Mouse (Mus musculus): ENCODE data around the gene Fli1. TPM values are rescaled to one million over a fixed set of nuclear protein-coding genes. Genes with fewer than 3 reads are reported as not detected.

Gene Fli1
- polyA plus RNA-seq, 1 experiment from 2014 or later: 8.7 TPM

- no peaks in the 10 kb centered on the region for H3K9me3 ChIP-seq
- ATAC-seq (ENCODE audit: low FRiP score, low read depth): no peak
- no peak overlapping the region for H3K27ac ChIP-seq (replicated peaks)
- WGBS: 65% methylated on average over 2 of the region's 2 CpGs
- no peak overlapping the region for H3K9ac ChIP-seq
- H3K4me2 ChIP-seq: no peak overlapping the region
- H3K27me3 ChIP-seq: peaks cover 20% of the 10 kb centered on the region
- H3K36me3 ChIP-seq: no peaks in the 10 kb centered on the region
- H3K4me3 ChIP-seq: no peak overlapping the region
- H3K4me1 ChIP-seq (replicated peaks): peaks cover 6% of the 10 kb centered on the region
These were observed 7.3 kb downstream of the Fli1 start for GRCm38 (mm10) chr9:32535201-32535955.

- ATAC-seq (ENCODE audit: low FRiP score, low read depth): no peak
- Histone ChIP-seq H3K27me3 (peaks cover 15% of the 10 kb centered on the region), H3K27ac (replicated peaks) (no peak overlapping the region), H3K9ac (no peak overlapping the region), H3K4me1 (replicated peaks) (no peaks in the 10 kb centered on the region), H3K4me2 (no peak overlapping the region), H3K4me3 (no peak overlapping the region), H3K9me3 (no peaks in the 10 kb centered on the region), H3K36me3 (no peaks in the 10 kb centered on the region)
- WGBS: 84% methylated on average over 11 of the region's 11 CpGs
These were observed 8.5 kb downstream of the Fli1 start for GRCm38 (mm10) chr9:32534025-32534615.

DNA sequence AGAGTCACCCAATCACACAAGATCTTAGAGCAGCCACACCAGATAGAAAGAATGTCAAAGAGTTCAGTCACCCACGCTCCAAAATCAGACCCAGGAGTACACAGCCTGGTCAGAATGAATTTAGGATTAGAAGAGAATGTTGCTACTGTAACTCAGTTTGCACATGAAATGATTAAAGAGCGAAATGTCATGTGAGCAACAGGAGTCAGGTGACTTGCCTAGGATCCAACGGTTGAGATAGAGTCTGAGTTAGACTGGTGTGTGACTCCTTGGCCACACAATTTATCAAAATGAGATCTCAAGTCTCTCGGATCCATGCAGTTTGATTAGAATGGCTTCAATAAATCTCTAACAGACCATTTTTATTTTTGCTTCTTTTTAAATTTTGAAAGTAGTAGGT is 11.1 kb downstream of the Fli1 start:
- Histone ChIP-seq H3K4me3 (no peak overlapping the region), H3K36me3 (no peaks in the 10 kb centered on the region), H3K27me3 (no peaks in the 10 kb centered on the region; the same call in 1 of the 2 replicates), H3K9me3 (no peaks in the 10 kb centered on the region), H3K4me1 (replicated peaks) (no peaks in the 10 kb centered on the region), H3K9ac (no peak overlapping the region), H3K27ac (replicated peaks) (no peak overlapping the region), H3K4me2 (no peak overlapping the region)
- ATAC-seq (ENCODE audit: low FRiP score, low read depth): no peak
- WGBS: 89% methylated on average over 4 of the region's 4 CpGs

DNA sequence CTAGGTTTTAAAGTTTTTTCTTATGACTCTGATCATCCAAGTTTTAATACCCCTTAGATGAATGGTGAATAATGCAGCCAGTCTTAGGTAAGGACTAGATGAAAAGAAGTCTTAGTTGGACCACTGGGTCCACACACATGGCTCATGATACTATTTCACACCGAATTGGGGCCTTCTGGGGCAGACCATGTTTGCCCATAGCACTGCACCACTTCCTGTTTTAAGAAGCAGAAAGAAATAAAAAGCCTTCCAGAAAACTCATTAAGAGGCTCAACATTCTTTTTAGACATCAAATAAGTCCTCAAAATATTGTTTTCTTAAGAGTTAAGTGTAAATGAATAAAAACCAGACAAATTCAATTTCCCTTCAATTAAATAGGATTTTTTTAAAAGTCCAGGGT is 11.7 kb downstream of the Fli1 start:
- Histone ChIP-seq H3K9ac (no peak overlapping the region), H3K36me3 (no peaks in the 10 kb centered on the region), H3K9me3 (no peaks in the 10 kb centered on the region), H3K27ac (replicated peaks) (no peak overlapping the region), H3K4me2 (no peak overlapping the region), H3K27me3 (no peaks in the 10 kb centered on the region; the same call in 1 of the 2 replicates), H3K4me3 (no peak overlapping the region), H3K4me1 (replicated peaks) (no peaks in the 10 kb centered on the region)
- 76% methylated on average over 1 of the region's 1 CpGs for WGBS
- ATAC-seq (ENCODE audit: low FRiP score, low read depth): no peak

DNA sequence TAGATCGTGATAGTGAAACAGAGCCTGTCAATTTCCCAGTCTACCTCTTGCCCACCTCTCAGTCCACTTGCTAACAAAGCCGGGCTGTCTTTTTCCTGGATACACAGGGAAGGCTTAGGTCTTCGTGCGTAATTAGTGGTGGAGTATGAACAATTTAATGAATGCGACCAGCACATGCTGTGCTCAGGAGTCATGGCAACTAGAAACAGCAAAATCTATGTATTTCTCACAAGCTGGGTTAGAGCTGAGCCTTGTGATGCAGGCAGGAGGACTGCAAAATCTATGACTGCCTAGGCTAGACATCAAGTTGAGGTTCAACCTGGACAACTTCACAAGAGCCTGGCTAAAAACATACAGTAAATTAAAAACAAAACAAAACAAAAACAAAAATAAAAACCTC is 12.5 kb downstream of the Fli1 start:
- 50% methylated on average over 5 of the region's 5 CpGs for WGBS
- Histone ChIP-seq H3K27ac (replicated peaks) (no peak overlapping the region), H3K4me2 (no peak overlapping the region), H3K36me3 (no peaks in the 10 kb centered on the region), H3K27me3 (no peaks in the 10 kb centered on the region; the same call in 1 of the 2 replicates), H3K9ac (no peak overlapping the region), H3K9me3 (no peaks in the 10 kb centered on the region), H3K4me3 (no peak overlapping the region), H3K4me1 (replicated peaks) (no peaks in the 10 kb centered on the region)
- ATAC-seq (ENCODE audit: low FRiP score, low read depth): no peak

- H3K4me1 ChIP-seq (replicated peaks): no peaks in the 10 kb centered on the region
- no peak overlapping the region for H3K4me2 ChIP-seq
- H3K27me3 ChIP-seq: no peaks in the 10 kb centered on the region; the same call in 1 of the 2 replicates
- WGBS: 93% methylated on average over 5 of the region's 5 CpGs
- no peak overlapping the region for H3K27ac ChIP-seq (replicated peaks)
- no peak overlapping the region for H3K4me3 ChIP-seq
- no peaks in the 10 kb centered on the region for H3K9me3 ChIP-seq
- ATAC-seq (ENCODE audit: low FRiP score, low read depth): no peak
- no peaks in the 10 kb centered on the region for H3K36me3 ChIP-seq
- H3K9ac ChIP-seq: no peak overlapping the region
These were observed 13.1 kb downstream of the Fli1 start for GRCm38 (mm10) chr9:32529594-32529993.

- H3K4me3 ChIP-seq: no peak overlapping the region
- no peaks in the 10 kb centered on the region for H3K27me3 ChIP-seq
- no peaks in the 10 kb centered on the region for H3K9me3 ChIP-seq
- WGBS: 95% methylated on average over 7 of the region's 7 CpGs
- ATAC-seq (ENCODE audit: low FRiP score, low read depth): no peak
- no peak overlapping the region for H3K27ac ChIP-seq (replicated peaks)
- no peak overlapping the region for H3K4me2 ChIP-seq
- no peak overlapping the region for H3K9ac ChIP-seq
- H3K36me3 ChIP-seq: no peaks in the 10 kb centered on the region
- H3K4me1 ChIP-seq (replicated peaks): no peaks in the 10 kb centered on the region
These were observed 15.3 kb downstream of the Fli1 start for GRCm38 (mm10) chr9:32527329-32527728.

DNA sequence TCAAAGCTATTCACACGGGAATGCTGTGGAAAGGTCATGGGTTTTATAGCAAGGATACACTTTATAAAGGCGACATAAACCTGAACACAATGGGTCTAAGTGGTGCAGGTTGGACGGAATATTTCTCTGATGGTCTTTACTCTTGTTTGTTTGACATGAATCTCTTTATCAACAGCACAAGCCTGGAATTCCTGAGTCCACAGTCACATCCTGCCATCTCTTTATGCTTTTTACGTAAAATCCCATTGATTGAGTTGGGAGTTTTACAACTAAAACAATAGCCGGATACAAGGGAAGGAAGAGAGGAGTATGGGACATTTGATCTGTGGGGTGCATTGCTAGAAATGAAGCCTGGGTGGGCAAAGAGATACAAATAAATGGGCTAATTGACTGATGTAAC is 16.9 kb downstream of the Fli1 start:
- Histone ChIP-seq H3K36me3 (no peaks in the 10 kb centered on the region), H3K9ac (no peak overlapping the region), H3K9me3 (no peaks in the 10 kb centered on the region), H3K27me3 (no peaks in the 10 kb centered on the region), H3K27ac (replicated peaks) (no peak overlapping the region), H3K4me1 (replicated peaks) (no peaks in the 10 kb centered on the region), H3K4me3 (no peak overlapping the region), H3K4me2 (no peak overlapping the region)
- 82% methylated on average over 5 of the region's 5 CpGs for WGBS
- ATAC-seq (ENCODE audit: low FRiP score, low read depth): no peak

GRCm38 (mm10) chr9:32522536-32523245 is 20.0 kb downstream of the Fli1 start:
- H3K9ac ChIP-seq: no peak overlapping the region
- WGBS: 58% methylated on average over 2 of the region's 2 CpGs
- H3K4me2 ChIP-seq: no peak overlapping the region
- H3K27ac ChIP-seq (replicated peaks): no peak overlapping the region
- H3K4me1 ChIP-seq (replicated peaks): no peaks in the 10 kb centered on the region
- no peaks in the 10 kb centered on the region for H3K36me3 ChIP-seq
- no peaks in the 10 kb centered on the region for H3K27me3 ChIP-seq
- H3K4me3 ChIP-seq: no peak overlapping the region
- ATAC-seq (ENCODE audit: low FRiP score, low read depth): no peak
- no peaks in the 10 kb centered on the region for H3K9me3 ChIP-seq

GRCm38 (mm10) chr9:32521331-32521730 is 21.3 kb downstream of the Fli1 start:
- ATAC-seq (ENCODE audit: low FRiP score, low read depth): no peak
- no peaks in the 10 kb centered on the region for H3K36me3 ChIP-seq
- H3K4me2 ChIP-seq: no peak overlapping the region
- no peak overlapping the region for H3K4me3 ChIP-seq
- WGBS: 83% methylated on average over 3 of the region's 3 CpGs
- no peak overlapping the region for H3K9ac ChIP-seq
- no peaks in the 10 kb centered on the region for H3K27me3 ChIP-seq
- H3K4me1 ChIP-seq (replicated peaks): no peaks in the 10 kb centered on the region
- no peak overlapping the region for H3K27ac ChIP-seq (replicated peaks)
- no peaks in the 10 kb centered on the region for H3K9me3 ChIP-seq

GRCm38 (mm10) chr9:32520821-32521220 is 21.8 kb downstream of the Fli1 start:
- Histone ChIP-seq H3K27me3 (no peaks in the 10 kb centered on the region), H3K4me2 (no peak overlapping the region), H3K27ac (replicated peaks) (no peak overlapping the region), H3K4me3 (no peak overlapping the region), H3K9ac (no peak overlapping the region), H3K36me3 (no peaks in the 10 kb centered on the region), H3K9me3 (no peaks in the 10 kb centered on the region), H3K4me1 (replicated peaks) (no peaks in the 10 kb centered on the region)
- WGBS: 86% methylated on average over 6 of the region's 6 CpGs
- no peak for ATAC-seq (ENCODE audit: low FRiP score, low read depth)
